Mouse (Mus musculus) MEL-GATA-1-ER (cell line): ENCODE results near the gene Gnptab.

Experiments
- DNase-seq: peaks from one replicate; pipeline ENCODE4 v3.0.0-alpha.2; 2012; ENCODE audit warnings: low read depth; ENCODE audit errors: extremely low read depth

Gene Gnptab

GRCm38 (mm10) chr10:88376770-88377169, 2.2 kb upstream of the Gnptab start:
- DNase-seq, result peak; percentile 83

GRCm38 (mm10) chr10:88377666-88378065, 1.3 kb upstream of the Gnptab start:
- DNase-seq, result no peak

DNA sequence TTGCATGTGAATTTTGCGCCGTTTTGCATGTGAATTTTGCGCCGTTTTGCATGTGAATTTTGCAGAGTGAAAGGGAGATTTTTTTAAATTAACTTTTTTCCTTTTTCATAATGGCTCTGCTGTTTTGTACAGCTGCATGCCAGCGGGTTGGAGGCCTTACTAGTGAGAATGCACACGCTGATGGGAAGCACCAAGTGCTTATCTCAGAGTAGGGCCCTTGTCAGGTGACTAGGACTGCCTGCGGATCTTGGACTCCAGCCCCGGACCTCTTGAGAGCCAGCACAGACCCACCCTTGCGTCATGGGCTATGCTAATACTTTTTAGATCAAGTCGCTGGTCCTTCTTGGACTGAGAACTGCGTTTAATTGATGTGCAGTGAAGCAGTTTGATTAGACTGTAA, 1.1 kb downstream of the Gnptab start:
- peak; percentile 69 for DNase-seq

GRCm38 (mm10) chr10:88380430-88381060, 1.6 kb downstream of the Gnptab start:
- DNase-seq, result no peak

GRCm38 (mm10) chr10:88381286-88381685, 2.4 kb downstream of the Gnptab start:
- DNase-seq, result no peak

DNA sequence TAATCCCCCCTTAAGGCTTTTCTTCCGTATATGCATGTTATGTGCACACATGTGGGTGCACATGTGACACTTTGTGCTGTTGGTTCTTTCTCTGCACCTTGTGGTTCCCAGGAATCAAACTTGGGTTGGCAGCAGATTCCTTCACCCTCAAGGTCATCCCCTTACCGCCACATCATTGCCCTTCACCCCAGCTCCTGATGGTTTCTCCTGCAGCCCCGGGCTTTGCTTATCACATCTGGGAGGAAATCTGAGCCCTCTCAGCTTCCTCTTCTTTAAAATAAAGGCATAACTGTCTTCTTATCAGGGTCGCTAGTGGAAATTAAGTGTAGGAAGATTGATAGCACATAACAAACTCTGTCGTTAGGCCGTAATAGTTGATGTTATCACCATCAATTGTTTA, 3.1 kb downstream of the Gnptab start:
- DNase-seq, result no peak

GRCm38 (mm10) chr10:88383479-88383878, 4.5 kb downstream of the Gnptab start:
- no peak for DNase-seq

DNA sequence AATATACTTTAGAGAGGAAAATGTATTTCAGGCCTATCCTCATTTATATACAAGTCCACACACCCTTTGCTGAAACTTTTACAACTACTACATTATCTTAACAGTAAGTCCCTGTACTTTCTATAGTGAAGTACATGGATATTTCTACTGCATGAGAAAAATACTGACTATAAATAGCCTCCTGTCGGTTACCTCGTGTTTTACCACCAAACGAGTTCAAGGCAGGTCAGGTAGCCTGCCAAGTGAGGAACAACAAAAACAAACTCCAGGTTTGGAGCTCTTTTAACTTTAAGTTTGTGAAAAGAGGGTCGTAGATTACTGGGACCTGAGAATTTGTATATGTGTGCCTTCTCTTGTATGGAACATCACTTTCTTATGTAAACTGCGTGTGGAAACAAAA, 5.1 kb downstream of the Gnptab start:
- DNase-seq, result no peak

DNA sequence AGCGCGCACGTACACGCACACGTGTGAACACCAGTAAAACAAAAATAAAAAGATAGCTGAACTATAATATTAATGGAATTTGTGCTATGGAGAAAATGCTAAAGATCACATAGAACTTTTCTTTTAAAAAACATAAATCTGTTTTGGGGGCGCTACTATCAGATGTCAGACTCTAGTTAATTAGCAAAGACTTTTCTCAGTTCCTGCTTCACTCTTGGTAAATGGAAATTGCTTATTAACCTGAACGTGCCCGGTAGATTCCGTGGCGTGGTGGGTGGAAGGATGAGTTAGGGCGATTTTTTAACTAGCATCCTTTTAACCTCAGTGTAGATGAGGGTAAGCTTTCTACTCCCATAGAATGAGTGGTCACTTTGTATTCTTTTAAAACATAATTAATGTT, 6.4 kb downstream of the Gnptab start:
- DNase-seq, result no peak

DNA sequence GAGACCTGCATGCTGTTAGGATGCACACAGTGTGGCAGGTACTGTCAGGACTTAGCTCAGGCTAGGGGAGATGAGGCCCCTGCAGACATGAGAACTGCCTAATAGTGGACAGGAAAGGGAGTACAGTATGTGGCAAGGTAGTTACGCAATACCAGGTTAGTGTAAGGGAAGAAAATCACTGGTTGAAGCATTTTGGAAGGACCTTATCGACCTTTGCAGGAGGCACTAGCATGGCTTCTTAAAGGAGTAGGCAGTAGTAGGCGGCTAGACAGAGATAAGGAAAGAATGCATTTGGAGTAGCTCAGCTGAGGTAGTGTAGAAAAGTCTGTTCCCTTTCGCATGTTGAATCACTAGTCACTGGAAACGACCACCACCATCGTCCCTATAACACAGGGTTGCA, 6.8 kb downstream of the Gnptab start:
- DNase-seq, result peak; percentile 64

DNA sequence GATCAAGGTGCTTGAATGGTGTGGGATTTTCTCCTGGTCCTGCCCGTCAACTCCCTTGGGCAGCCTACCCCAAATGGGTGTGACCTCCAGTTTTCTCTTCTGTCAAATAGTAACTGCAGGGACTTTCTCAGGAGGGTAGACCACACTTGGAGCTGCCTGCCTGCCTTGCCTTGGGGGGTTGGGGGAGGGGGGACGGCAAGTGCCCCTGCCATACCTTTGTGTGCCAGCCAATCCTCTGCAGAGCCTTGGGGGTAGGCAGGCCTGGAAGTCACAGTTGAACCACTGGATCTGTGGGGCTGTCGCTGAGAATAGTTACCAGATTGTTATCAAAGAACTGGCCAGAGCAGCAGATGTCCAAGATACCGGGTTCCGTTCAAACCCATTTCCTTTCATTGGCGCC, 7.3 kb downstream of the Gnptab start:
- no peak for DNase-seq

- DNase-seq, result peak; percentile 27
Observed at GRCm38 (mm10) chr10:88389576-88389975, 10.6 kb downstream of the Gnptab start.

GRCm38 (mm10) chr10:88390096-88390790, 11.3 kb downstream of the Gnptab start:
- peak; percentile 67 for DNase-seq

GRCm38 (mm10) chr10:88391495-88391894, 12.6 kb downstream of the Gnptab start:
- no peak for DNase-seq

GRCm38 (mm10) chr10:88392181-88392847, 13.4 kb downstream of the Gnptab start:
- DNase-seq, result no peak

DNA sequence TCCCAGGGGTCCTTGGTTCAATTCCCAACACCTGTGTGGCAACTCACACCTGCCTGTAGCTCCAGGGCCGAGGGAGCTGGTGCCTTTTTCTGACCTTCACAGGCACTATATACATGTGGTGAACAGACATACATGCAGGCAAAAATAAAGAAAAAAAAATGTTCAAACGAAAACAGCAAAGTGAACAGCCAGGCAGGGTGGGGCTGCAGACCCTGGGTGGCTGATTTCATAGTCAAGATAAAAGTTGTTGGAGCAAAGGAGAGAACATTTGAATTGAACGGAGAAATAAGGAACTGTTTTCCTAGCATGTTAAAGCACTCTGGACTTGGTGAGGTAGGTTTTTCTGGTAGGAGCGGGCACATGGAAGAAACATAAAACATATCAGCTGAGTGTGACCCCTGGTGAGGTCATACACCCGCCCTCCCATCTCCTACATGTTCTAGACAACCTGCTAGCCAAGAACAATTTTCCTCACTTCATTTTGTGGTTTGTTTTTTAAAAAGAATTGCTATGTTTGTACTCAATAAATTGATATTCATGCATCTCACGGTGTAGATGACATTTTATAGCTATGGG, 19.8 kb downstream of the Gnptab start:
- DNase-seq, result no peak

GRCm38 (mm10) chr10:88399271-88399670, 20.3 kb downstream of the Gnptab start:
- DNase-seq, result no peak

GRCm38 (mm10) chr10:88403021-88403420, 24.1 kb downstream of the Gnptab start:
- DNase-seq, result no peak

- DNase-seq, result no peak
Observed at GRCm38 (mm10) chr10:88404220-88404619, 25.3 kb downstream of the Gnptab start.

DNA sequence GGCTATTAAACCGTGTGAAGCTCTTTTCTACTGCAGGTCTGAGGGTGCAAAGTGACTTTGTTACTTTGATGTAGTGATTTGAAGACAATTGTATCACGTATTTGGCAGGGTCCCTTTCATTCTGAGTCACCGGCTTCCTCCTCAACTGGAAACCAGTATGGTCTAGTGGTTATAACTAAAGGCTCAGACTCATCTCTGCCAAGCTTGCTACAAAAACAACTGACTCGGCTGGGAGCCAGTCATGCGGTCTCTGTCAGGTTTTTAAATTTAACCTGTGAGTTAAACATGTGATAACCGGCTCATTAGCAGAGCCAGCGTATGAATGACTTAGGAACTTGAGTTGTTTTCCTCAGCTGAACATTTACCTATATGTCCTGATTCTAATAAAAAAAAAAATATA, 26.9 kb downstream of the Gnptab start:
- no peak for DNase-seq

DNA sequence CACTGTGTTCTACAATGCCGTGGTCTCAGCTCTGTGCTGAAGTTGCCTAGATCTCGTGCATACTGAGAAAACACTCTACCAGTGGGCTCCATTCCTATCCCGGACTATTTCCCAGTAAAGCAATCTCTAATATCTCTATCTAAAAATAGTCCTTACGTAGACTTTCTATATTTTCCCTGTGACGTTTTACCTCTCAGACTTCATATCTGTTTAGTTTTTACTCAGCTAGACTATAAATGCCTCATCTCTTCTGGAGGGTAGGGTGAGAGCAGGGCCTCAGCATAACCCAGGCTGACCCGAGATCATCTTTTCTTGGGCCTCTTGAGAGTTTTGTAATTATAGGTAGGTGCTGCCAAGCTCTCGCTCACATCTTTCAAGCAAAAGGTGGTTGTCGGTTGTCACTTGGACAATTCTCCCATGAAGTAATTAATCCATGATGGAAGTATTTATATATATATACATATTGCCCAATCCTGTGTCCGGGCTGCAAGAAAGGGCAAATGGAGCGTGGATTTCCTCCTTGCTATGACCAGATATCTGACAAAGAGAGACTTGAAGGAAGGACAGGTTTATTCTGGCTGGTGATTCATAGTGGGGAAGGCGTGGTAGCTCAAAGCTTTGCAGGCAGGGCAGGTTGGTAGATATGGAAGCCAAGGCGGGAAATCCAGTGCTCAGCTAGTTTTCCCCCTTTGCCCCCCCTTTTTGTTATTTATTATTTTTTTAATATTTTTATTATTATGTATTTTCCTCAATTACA, 29.1 kb downstream of the Gnptab start:
- DNase-seq, result no peak

- DNase-seq, result no peak
Observed at GRCm38 (mm10) chr10:88409751-88410150, 30.8 kb downstream of the Gnptab start.
